Mouse (Mus musculus) C2C12 (cell line): ENCODE data around the gene Tubgcp2. TPM values are rescaled to one million over a fixed set of nuclear protein-coding genes. Genes with fewer than 3 reads are reported as not detected.

Source experiments
- H3K27me3 ChIP-seq: one replicate; pipeline ENCODE4 v1.6.1; 2011; ENCODE audit not compliant: control insufficient read depth, insufficient read depth, insufficient read length
- H3K36me3 ChIP-seq: one replicate; pipeline ENCODE4 v1.6.1; 2011; ENCODE audit not compliant: control insufficient read depth, insufficient read depth
- H3K4me3 ChIP-seq: one replicate; pipeline ENCODE4 v1.5.1; 2011; ENCODE audit warnings: mild to moderate bottlenecking, control low read depth; ENCODE audit not compliant: poor library complexity, insufficient read depth, severe bottlenecking
- H3K79me2 ChIP-seq: one replicate; pipeline ENCODE4 v1.6.1; 2011; ENCODE audit not compliant: control insufficient read depth, insufficient read depth
- H3K79me3 ChIP-seq: one replicate; pipeline ENCODE4 v1.6.1; 2011; ENCODE audit warnings: low read depth, control low read depth
- H3ac ChIP-seq: one replicate; pipeline ENCODE3; 2011; ENCODE audit warnings: low read depth; ENCODE audit not compliant: control insufficient read depth, insufficient read length
- CEBPB ChIP-seq: IDR thresholded peaks from one replicate; pipeline ENCODE4 v1.6.1; 2011; ENCODE audit warnings: low read depth, mild to moderate bottlenecking, control low read depth, moderate library complexity
- CTCF ChIP-seq: IDR thresholded peaks from one replicate; pipeline ENCODE4 v1.5.1; 2011; ENCODE audit not compliant: control insufficient read depth, insufficient read depth, insufficient read length
- FOSL1 ChIP-seq: IDR thresholded peaks from one replicate; pipeline ENCODE4 v1.8.0; 2011; ENCODE audit warnings: mild to moderate bottlenecking, low read length; ENCODE audit not compliant: poor library complexity, insufficient read depth, severe bottlenecking
- MAX ChIP-seq: IDR thresholded peaks from one replicate; pipeline ENCODE4 v1.6.1; 2011; ENCODE audit warnings: mild to moderate bottlenecking, control low read depth
- MYOD1 ChIP-seq: IDR thresholded peaks from one replicate; pipeline ENCODE4 v1.6.1; 2011; ENCODE audit warnings: low read depth; ENCODE audit not compliant: control insufficient read depth, insufficient read length
- MYOG ChIP-seq: IDR thresholded peaks from one replicate; pipeline ENCODE4 v1.6.1; 2011; ENCODE audit not compliant: control insufficient read depth, insufficient read length; ENCODE audit errors: extremely low read depth
- USF1 ChIP-seq: IDR thresholded peaks from one replicate; pipeline ENCODE4 v1.6.1; 2011; ENCODE audit warnings: low read depth, mild to moderate bottlenecking, control low read depth, moderate library complexity
- long read RNA-seq, 2 experiments: library from polyadenylated mRNA; unstranded; transcript quantifications; one replicate each; pipeline ENCODE4 v2.0.0; 2019 to 2020
- polyA plus RNA-seq: library from polyadenylated mRNA; unstranded; fragments of >200 nt; fragmentation: generic; extraction: Trizol; gene quantifications from one replicate; pipeline ENCODE4 v1.2.1, GENCODE M21; 2012; ENCODE audit warnings: missing spikeins

Tubgcp2 gene
- 31.7 TPM for polyA plus RNA-seq
- long read RNA-seq, experiment 1, transcript Tubgcp2-207 (18 exons, 3,060 nt): minor isoform, 5 of 38 reads
- long read RNA-seq, experiment 1, transcript Tubgcp2-201 (18 exons, 2,960 nt): major isoform, 10 of 38 reads
- long read RNA-seq, experiment 1, partial matches to known transcripts: 18 of 38 reads
- long read RNA-seq, experiment 1, other reads (novel, unspliced or antisense): 5 of 38 reads
- long read RNA-seq, experiment 2, transcript Tubgcp2-207 (18 exons, 3,060 nt): minor isoform, 135 of 395 reads
- long read RNA-seq, experiment 2, transcript Tubgcp2-201 (18 exons, 2,960 nt): major isoform, 184 of 395 reads
- long read RNA-seq, experiment 2, partial matches to known transcripts: 32 of 395 reads
- long read RNA-seq, experiment 2, other reads (novel, unspliced or antisense): 43 of 395 reads

DNA sequence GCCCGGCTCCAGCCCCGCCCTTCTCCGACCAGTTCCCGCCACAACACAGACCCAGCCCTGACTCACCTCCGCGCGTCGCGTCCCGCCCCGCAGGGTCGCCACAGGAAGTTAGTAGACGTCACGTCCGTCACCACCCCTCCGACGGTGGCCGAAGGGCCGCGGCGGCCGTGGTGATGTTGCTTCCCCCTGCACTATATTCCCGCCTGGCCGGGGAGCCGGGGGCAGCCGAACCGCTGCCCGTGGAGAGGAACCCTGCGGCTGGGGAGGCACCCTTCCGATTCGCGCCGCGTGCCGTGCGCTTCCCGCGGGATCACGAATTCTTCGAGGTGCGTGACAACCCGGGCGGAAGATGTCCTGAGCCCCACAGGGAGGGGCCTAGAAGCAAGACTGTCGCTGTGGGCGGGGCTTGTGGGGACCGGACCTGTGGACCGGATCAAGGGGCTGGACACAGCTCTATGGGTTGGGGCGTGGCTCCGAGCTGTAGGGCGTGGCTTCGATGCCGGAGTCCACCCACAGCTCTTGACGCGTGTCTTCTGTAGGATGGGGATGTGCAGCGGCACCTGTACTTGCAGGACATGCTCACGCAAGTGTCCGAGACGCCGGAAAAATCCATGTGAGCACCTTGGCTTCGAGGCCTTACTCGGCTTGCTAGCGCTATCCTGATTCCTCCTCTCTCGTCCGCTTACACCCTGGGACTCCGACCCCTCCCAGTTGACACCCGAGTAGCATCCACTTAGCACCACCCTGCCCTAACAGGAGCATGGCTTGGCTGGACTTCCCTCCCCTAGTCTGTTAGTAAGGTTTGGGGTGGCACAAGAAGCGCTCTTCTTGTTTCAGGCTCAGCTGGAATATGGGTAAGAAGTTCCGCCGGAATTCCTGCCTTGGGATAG, at the start of gene Tubgcp2, which contains the start of gene Zfp511:
TSS of gene Tubgcp2 (minus strand) at position 389 of the 890 bp plus-strand sequence.
TSS of gene Zfp511 (plus strand) at position 111 of the 890 bp plus-strand sequence.
- Histone ChIP-seq H3K79me2 (peaks cover 40% of the 10 kb centered on the region), H3K36me3 (peaks cover 26% of the 10 kb centered on the region), H3K27me3 (no peaks in the 10 kb centered on the region), H3K4me3 (peak within 1 kb of the TSS; percentile 64), H3K79me3 (peaks cover 19% of the 10 kb centered on the region), H3ac (peak within 1 kb of the TSS; percentile 91)
- TF ChIP-seq MAX (peak; percentile 16), CTCF (no peak), CEBPB (no peak), MYOD1 (no peak), USF1 (no peak)

DNA sequence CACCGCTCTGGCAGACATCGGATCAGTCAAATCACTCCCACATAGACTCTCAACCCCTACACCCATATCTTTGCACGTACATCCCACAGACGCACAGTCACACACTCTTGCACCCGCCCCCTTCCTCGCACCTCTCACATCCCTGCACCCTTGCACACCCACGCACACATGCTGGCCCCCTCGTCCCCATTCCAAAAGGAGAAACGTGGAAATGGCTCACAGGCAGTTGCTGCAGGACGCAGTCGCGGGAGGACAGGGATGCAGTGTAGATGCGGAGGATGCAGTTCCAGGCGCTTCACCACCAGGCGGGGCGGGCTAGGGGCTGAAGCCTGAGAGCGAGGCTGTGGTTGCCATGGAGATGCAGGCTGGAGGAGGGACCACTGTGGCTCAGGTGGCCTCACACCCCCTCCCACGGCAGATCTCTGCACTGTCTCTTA, 45.8 kb upstream of the Tubgcp2 start, which contains the start of gene Caly:
TSS of gene Caly (minus strand) at position 307 of the 437 bp plus-strand sequence.
- no peaks in the 10 kb centered on the region for H3K27me3 ChIP-seq
- H3K36me3 ChIP-seq: no peaks in the 10 kb centered on the region
- no peak within 1 kb of the TSS for H3ac ChIP-seq
- TF ChIP-seq MAX (no peak), MYOG (no peak), FOSL1 (no peak), USF1 (no peak), CEBPB (no peak), CTCF (no peak), MYOD1 (no peak)
- no peak within 1 kb of the TSS for H3K4me3 ChIP-seq
- H3K79me3 ChIP-seq: no peaks in the 10 kb centered on the region
- no peaks in the 10 kb centered on the region for H3K79me2 ChIP-seq

DNA sequence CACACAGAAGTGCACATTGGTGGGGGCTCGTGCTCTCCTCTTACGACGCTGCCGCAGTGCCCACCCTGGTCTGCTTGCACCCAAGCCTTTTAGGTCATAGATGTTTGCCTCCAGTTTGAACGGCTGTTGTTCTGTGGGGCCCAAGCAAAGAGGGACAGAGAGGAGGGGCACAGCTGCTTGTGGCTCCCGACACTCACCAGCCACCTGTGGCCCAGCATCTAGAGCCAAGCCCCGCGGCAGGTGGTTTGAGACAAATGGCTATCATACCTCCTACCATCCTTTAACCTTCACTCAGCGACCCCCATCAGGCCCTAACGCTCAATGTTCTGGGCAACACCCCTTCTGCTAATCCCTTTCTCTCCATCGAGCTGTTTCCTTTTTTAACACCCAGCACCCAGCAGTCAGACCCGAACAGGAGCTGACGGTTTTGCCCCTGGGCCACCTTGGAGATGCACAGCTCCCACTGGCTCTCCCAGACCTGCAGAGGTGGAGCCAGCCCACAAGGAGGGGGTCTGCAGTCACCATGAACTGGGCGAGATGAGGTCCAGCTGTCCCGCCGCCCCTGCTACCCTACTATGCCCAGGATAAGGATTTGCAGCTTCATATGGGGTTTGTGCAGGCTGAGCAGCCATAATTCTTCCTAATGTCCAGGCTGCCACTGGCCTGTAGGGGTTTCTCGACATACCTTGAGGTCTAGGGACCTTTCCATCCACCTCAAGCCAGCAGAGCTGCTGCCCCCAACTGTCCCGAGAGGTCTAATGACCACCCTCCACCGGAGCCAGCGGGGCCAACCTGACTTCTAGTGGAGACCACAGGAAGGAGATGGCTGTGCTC, 45.2 kb upstream of the Tubgcp2 start:
- TF ChIP-seq CEBPB: no peak
- no peak for TF ChIP-seq USF1
- TF ChIP-seq FOSL1: no peak
- TF ChIP-seq MYOG: no peak
- no peak for TF ChIP-seq MAX
- TF ChIP-seq MYOD1: no peak
- no peak for TF ChIP-seq CTCF
- H3K36me3 ChIP-seq: no peaks in the 10 kb centered on the region
- H3K79me2 ChIP-seq: no peaks in the 10 kb centered on the region
- no peaks in the 10 kb centered on the region for H3K27me3 ChIP-seq
- H3K79me3 ChIP-seq: no peaks in the 10 kb centered on the region
- no peak overlapping the region for H3ac ChIP-seq
- H3K4me3 ChIP-seq: no peak overlapping the region

DNA sequence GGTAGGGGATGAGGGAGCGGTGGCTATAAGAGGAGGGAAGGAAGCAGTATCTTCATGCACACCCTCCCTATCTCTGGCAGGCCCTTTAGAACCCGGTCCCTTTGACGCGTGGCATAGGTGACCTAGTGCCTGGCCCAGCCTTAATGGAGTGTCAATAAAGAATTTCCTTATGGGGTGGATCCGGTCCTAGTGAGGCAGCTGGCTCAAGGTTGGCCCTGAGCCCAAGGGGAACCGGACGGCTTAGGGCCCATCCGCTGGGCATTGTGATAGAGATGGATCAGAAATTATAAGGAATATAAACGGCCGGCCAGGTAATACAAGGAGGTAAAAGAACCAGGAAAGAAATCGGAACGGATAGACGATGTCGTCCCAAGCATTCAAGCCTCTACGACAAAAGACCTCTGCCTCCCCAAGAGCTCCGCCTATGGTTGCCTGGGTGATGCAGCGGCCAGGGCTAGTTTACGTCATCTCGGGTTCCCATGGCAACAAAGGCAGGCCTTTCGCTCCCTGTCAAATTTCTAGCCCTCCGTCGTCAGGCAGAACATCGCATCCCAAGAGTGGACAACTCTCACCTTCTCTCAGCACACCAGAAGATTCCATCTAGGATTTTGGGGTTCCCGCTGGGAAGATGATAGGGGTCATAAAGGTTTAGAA, 44.2 kb upstream of the Tubgcp2 start:
- no peak for TF ChIP-seq USF1
- TF ChIP-seq CTCF: no peak
- no peak for TF ChIP-seq MYOD1
- no peak for TF ChIP-seq CEBPB
- TF ChIP-seq MYOG: no peak
- TF ChIP-seq FOSL1: no peak
- no peak for TF ChIP-seq MAX
- Histone ChIP-seq H3K79me2 (no peaks in the 10 kb centered on the region), H3K36me3 (no peaks in the 10 kb centered on the region), H3K27me3 (no peaks in the 10 kb centered on the region), H3K79me3 (no peaks in the 10 kb centered on the region), H3ac (no peak overlapping the region), H3K4me3 (no peak overlapping the region)

DNA sequence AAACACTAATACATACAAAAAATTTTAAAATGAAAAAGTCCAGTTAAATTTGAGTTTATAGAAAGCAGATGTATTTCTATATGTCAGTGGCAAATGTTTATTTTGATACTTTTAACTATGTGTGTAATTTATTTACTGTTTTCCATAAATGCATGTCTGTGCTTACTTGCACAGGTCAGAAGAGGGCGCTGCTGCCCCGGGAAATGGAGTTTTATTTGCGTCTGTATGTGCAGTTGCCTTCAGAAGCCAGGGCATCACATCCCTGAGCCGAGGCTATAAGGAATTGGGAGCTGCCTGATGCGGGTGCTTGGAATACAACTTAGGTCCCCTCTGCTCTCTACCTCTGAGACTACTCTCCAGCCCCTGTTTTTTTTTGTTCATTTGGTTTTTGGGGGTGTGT, 42.2 kb upstream of the Tubgcp2 start:
- Histone ChIP-seq H3K79me3 (no peaks in the 10 kb centered on the region), H3ac (no peak overlapping the region), H3K27me3 (no peaks in the 10 kb centered on the region), H3K36me3 (no peaks in the 10 kb centered on the region), H3K79me2 (no peaks in the 10 kb centered on the region), H3K4me3 (no peak overlapping the region)
- TF ChIP-seq CTCF (peak; percentile 44), MAX (no peak)
